Mouse (Mus musculus) lung, postnatal 0 days (tissue): Measurements from ENCODE around the gene Ugt1a6b. TPM values are rescaled to one million over a fixed set of nuclear protein-coding genes. Genes with fewer than 3 reads are reported as not detected.

Experiments
- ATAC-seq: fragments of 200-750 bp; cut with Nextera tagmentation; 2 replicates; pipeline ENCODE4 v1.8.0; 2017; ENCODE audit warnings: moderate library complexity
- DNase-seq: peaks from one replicate; pipeline ENCODE4 v3.0.0-alpha.2; 2016; ENCODE audit warnings: low spot score
- H3K27ac ChIP-seq: fragments of 300-500 bp; sonication (generic); 2 replicates; pipeline ENCODE4 v1.5.1; 2014; ENCODE audit warnings: antibody characterized with exemption, mild to moderate bottlenecking, low read length, mixed read lengths
- H3K27me3 ChIP-seq: fragments of 300-500 bp; sonication (generic); replicated peaks from 2 replicates; pipeline ENCODE4 v1.6.1; 2014; ENCODE audit warnings: low read length, mixed read lengths; ENCODE audit not compliant: insufficient read depth
- H3K36me3 ChIP-seq: fragments of 300-500 bp; sonication (generic); 2 replicates; pipeline ENCODE4 v1.6.1; 2014; ENCODE audit warnings: low read length, mixed read lengths; ENCODE audit not compliant: insufficient read depth
- H3K4me1 ChIP-seq: fragments of 300-500 bp; sonication (generic); 2 replicates; pipeline ENCODE4 v1.6.1; 2014; ENCODE audit warnings: antibody characterized with exemption, low read depth, low read length, mixed read lengths; ENCODE audit not compliant: insufficient read depth
- H3K4me2 ChIP-seq: fragments of 300-500 bp; sonication (generic); replicated peaks from 2 replicates; pipeline ENCODE4 v1.6.1; 2014; ENCODE audit warnings: low read depth, mild to moderate bottlenecking, low read length, moderate library complexity, mixed read lengths
- H3K4me3 ChIP-seq: fragments of 300-500 bp; sonication (generic); 2 replicates; pipeline ENCODE4 v1.5.1; 2014; ENCODE audit warnings: low read depth, low read length
- H3K9ac ChIP-seq: fragments of 300-500 bp; sonication (generic); replicated peaks from 2 replicates; pipeline ENCODE4 v1.6.1; 2014; ENCODE audit warnings: low read depth, mild to moderate bottlenecking
- H3K9me3 ChIP-seq: fragments of 300-500 bp; sonication (generic); 2 replicates; pipeline ENCODE4 v1.6.1; 2016; ENCODE audit warnings: low read length, mixed read lengths
- CTCF ChIP-seq: IDR thresholded peaks from 2 replicates; pipeline ENCODE4 v1.5.1; 2016; ENCODE audit warnings: antibody characterized with exemption, mild to moderate bottlenecking
- EP300 ChIP-seq: IDR thresholded peaks from 2 replicates; pipeline ENCODE4 v1.6.1; 2016; ENCODE audit warnings: antibody characterized with exemption, mild to moderate bottlenecking, control low read depth
- WGBS: fragments of 180-500 bp; shearing (Covaris S2); extraction: QIAGEN DNeasy Blood & Tissue Kit; methylation state at CpG from one replicate; pipeline ENCODE4 v1.1.7; 2014; 5-methylcytosine and 5-hydroxymethylcytosine counted together
- polyA plus RNA-seq: library from polyadenylated mRNA; unstranded; fragments of >200 nt; fragmentation: Nextera tagmentation; extraction: Ambion mirVana; gene quantifications from 2 replicates; pipeline ENCODE4 v1.2.1, GENCODE M21; 2015

The Ugt1a6b gene
- polyA plus RNA-seq, 1 experiment from 2014 or later, result 2.4 TPM

- 64% methylated on average over 14 of the region's 14 CpGs for WGBS
- H3K27ac ChIP-seq, result no peak overlapping the region
- ATAC-seq (no peak; the same call in 1 of the 2 replicates), DNase-seq (no peak)
- no peak overlapping the region for H3K4me3 ChIP-seq
- H3K9ac ChIP-seq, result no peak overlapping the region
- H3K9me3 ChIP-seq, result peaks cover 72% of the 10 kb centered on the region
- H3K4me1 ChIP-seq, result no peaks in the 10 kb centered on the region
- no peaks in the 10 kb centered on the region for H3K27me3 ChIP-seq
- H3K4me2 ChIP-seq, result no peak overlapping the region
- TF ChIP-seq CTCF (no peak), EP300 (no peak)
- no peaks in the 10 kb centered on the region for H3K36me3 ChIP-seq
Measured at GRCm38 (mm10) chr1:88233421-88234247, 130.6 kb downstream of the Ugt1a6b start.

GRCm38 (mm10) chr1:88234248-88234610, 131.2 kb downstream of the Ugt1a6b start:
- Histone ChIP-seq H3K27me3 (no peaks in the 10 kb centered on the region), H3K9me3 (peaks cover 72% of the 10 kb centered on the region), H3K4me1 (no peaks in the 10 kb centered on the region), H3K4me3 (no peak overlapping the region), H3K27ac (no peak overlapping the region), H3K36me3 (no peaks in the 10 kb centered on the region), H3K4me2 (no peak overlapping the region), H3K9ac (no peak overlapping the region)
- ATAC-seq, result no peak
- DNase-seq, result no peak
- no peak for TF ChIP-seq CTCF
- TF ChIP-seq EP300, result no peak
- 56% methylated on average over 4 of the region's 4 CpGs for WGBS

GRCm38 (mm10) chr1:88234646-88235045, 131.6 kb downstream of the Ugt1a6b start:
- H3K27ac ChIP-seq, result no peak overlapping the region
- H3K4me1 ChIP-seq, result no peaks in the 10 kb centered on the region
- no peak overlapping the region for H3K4me3 ChIP-seq
- ATAC-seq (no peak), DNase-seq (no peak)
- WGBS, result 39% methylated on average over 5 of the region's 5 CpGs
- no peak overlapping the region for H3K4me2 ChIP-seq
- H3K27me3 ChIP-seq, result no peaks in the 10 kb centered on the region
- H3K36me3 ChIP-seq, result no peaks in the 10 kb centered on the region
- peaks cover 72% of the 10 kb centered on the region for H3K9me3 ChIP-seq
- TF ChIP-seq CTCF (no peak), EP300 (no peak)
- no peak overlapping the region for H3K9ac ChIP-seq

GRCm38 (mm10) chr1:88235046-88235893, 132.2 kb downstream of the Ugt1a6b start:
- Histone ChIP-seq H3K4me2 (no peak overlapping the region), H3K4me3 (no peak overlapping the region), H3K4me1 (no peaks in the 10 kb centered on the region), H3K36me3 (no peaks in the 10 kb centered on the region), H3K27ac (no peak overlapping the region), H3K27me3 (no peaks in the 10 kb centered on the region), H3K9ac (no peak overlapping the region), H3K9me3 (peaks cover 66% of the 10 kb centered on the region)
- ATAC-seq, result no peak; the same call in 1 of the 2 replicates
- no peak for DNase-seq
- 57% methylated on average over 11 of the region's 11 CpGs for WGBS
- TF ChIP-seq EP300, result no peak
- TF ChIP-seq CTCF, result no peak

- H3K27me3 ChIP-seq, result no peaks in the 10 kb centered on the region
- DNase-seq (no peak), ATAC-seq (no peak)
- peaks cover 66% of the 10 kb centered on the region for H3K9me3 ChIP-seq
- no peak overlapping the region for H3K9ac ChIP-seq
- H3K4me2 ChIP-seq, result no peak overlapping the region
- no peaks in the 10 kb centered on the region for H3K36me3 ChIP-seq
- H3K4me1 ChIP-seq, result no peaks in the 10 kb centered on the region
- 51% methylated on average over 4 of the region's 4 CpGs for WGBS
- no peak for TF ChIP-seq EP300
- no peak for TF ChIP-seq CTCF
- no peak overlapping the region for H3K4me3 ChIP-seq
- H3K27ac ChIP-seq, result no peak overlapping the region
Measured at GRCm38 (mm10) chr1:88235894-88236415, 132.9 kb downstream of the Ugt1a6b start.

- Histone ChIP-seq H3K36me3 (no peaks in the 10 kb centered on the region), H3K4me3 (no peak overlapping the region), H3K4me2 (no peak overlapping the region), H3K4me1 (no peaks in the 10 kb centered on the region), H3K27me3 (no peaks in the 10 kb centered on the region), H3K27ac (no peak overlapping the region), H3K9me3 (peaks cover 61% of the 10 kb centered on the region), H3K9ac (no peak overlapping the region)
- no peak for TF ChIP-seq CTCF
- no peak for TF ChIP-seq EP300
- ATAC-seq (peak; percentile 20), DNase-seq (no peak)
- WGBS, result 68% methylated on average over 5 of the region's 5 CpGs
Measured at GRCm38 (mm10) chr1:88237311-88237710, 134.3 kb downstream of the Ugt1a6b start.
